Comparison of ENCODE assay signal across 34 mouse cellular contexts in the genomic region with DNA sequence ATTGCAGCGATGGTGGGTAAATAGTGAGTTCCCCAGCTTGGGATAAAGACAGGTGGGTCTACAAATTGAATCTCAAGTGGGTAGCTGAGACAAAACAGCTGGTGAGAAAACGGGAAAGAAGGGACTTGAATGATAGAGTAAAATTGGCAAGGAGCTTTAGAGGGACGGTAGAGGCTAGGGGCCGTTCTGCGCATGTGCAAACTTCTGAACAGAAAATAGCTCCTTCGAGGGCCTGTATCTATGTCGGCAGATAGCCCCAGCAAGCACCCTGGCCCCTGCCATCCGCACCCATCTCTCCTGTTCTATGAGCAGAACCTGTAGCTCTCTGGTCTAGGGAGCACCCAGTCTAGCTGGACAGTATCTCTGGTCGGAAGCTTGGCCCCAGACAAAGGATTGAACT. TPM values are rescaled to one million over a fixed set of nuclear protein-coding genes. Genes with fewer than 3 reads are reported as not detected.
A peak's percentile ranks its signal among the peaks of the same experiment; 100 is the strongest.
DNase-seq lines count a peak whose midpoint lies in the region; ATAC-seq lines count a peak whose summit lies in the region.
"Had no signal": no experiment of that assay in that cellular context is flagged by ENCODE, and none has a peak within 500 bp of the region (broad histone marks: within the 10 kb centered on the region; RNA-seq: fewer than 3 reads in every experiment).

No protein-coding gene starts in this region.

- H3K9me3 ChIP-seq in midbrain, embryonic 13.5 days = no peaks in the 10 kb centered on the region
- H3K9me3 ChIP-seq in midbrain, embryonic 11.5 days (ENCODE audit: control insufficient read depth, low read length) = no peaks in the 10 kb centered on the region
- no peaks in the 10 kb centered on the region for H3K9me3 ChIP-seq in forebrain, embryonic 11.5 days (ENCODE audit: control insufficient read depth, low read length)
- no peaks in the 10 kb centered on the region for H3K9me3 ChIP-seq in forebrain, embryonic 16.5 days (ENCODE audit: control insufficient read depth, low read length)
- H3K9me3 ChIP-seq: embryonic facial prominence, embryonic 12.5 days; heart, embryonic 10.5 days; hindbrain, embryonic 12.5 days; intestine, embryonic 15.5 days; limb, embryonic 13.5 days; liver, embryonic 12.5 days; megakaryocyte, embryonic 14.5 days had no signal

- H3K4me2 ChIP-seq in midbrain, embryonic 13.5 days (replicated peaks) = peak overlapping the region; percentile 65
- no peak overlapping the region for H3K4me2 ChIP-seq in midbrain, embryonic 11.5 days
- H3K4me2 ChIP-seq in forebrain, embryonic 11.5 days (ENCODE audit: low read depth, low read length, severe bottlenecking) = no peak overlapping the region
- no peak overlapping the region for H3K4me2 ChIP-seq in forebrain, embryonic 16.5 days (ENCODE audit: low read length)
- H3K4me2 ChIP-seq: embryonic facial prominence, embryonic 12.5 days; hindbrain, embryonic 12.5 days; intestine, embryonic 15.5 days; limb, embryonic 13.5 days; liver, embryonic 12.5 days had no signal

- H3K27ac ChIP-seq in midbrain, embryonic 13.5 days = peak overlapping the region; percentile 93; the same call in 1 of the 2 replicates
- H3K27ac ChIP-seq in midbrain, embryonic 11.5 days (ENCODE audit: low read depth, low read length) = no peak overlapping the region
- no peak overlapping the region for H3K27ac ChIP-seq in forebrain, embryonic 11.5 days (ENCODE audit: low read depth, low read length)
- H3K27ac ChIP-seq in forebrain, embryonic 16.5 days (ENCODE audit: low read length) = peak overlapping the region; percentile 3; the same call in 1 of the 2 replicates
- H3K27ac ChIP-seq: embryonic facial prominence, embryonic 12.5 days; heart, embryonic 10.5 days; hindbrain, embryonic 12.5 days; hindbrain, postnatal 0 days; intestine, embryonic 15.5 days; layer of hippocampus, adult 2 months; limb, embryonic 13.5 days; liver, embryonic 12.5 days had no signal

- peaks cover 47% of the 10 kb centered on the region for H3K4me1 ChIP-seq in midbrain, embryonic 13.5 days (replicated peaks)
- H3K4me1 ChIP-seq in midbrain, embryonic 11.5 days (ENCODE audit: control insufficient read depth, insufficient read depth, low read length) = peaks cover 18% of the 10 kb centered on the region
- H3K4me1 ChIP-seq in forebrain, embryonic 11.5 days (replicated peaks; ENCODE audit: control insufficient read depth, insufficient read depth, low read length) = peaks cover 27% of the 10 kb centered on the region
- H3K4me1 ChIP-seq in forebrain, embryonic 16.5 days (replicated peaks; ENCODE audit: control insufficient read depth, insufficient read depth, low read length) = peaks cover 42% of the 10 kb centered on the region

- ATAC-seq in midbrain, embryonic 13.5 days = no peak
- no peak for ATAC-seq in midbrain, embryonic 11.5 days (ENCODE audit: low FRiP score)
- no peak for ATAC-seq in forebrain, embryonic 11.5 days (replicated peaks; ENCODE audit: low FRiP score)
- no peak for ATAC-seq in forebrain, embryonic 16.5 days
- ATAC-seq in monocyte, adult 5-6 weeks (replicated peaks; ENCODE audit: insufficient number of reproducible peaks, low FRiP score, low TSS enrichment, poor library complexity, severe bottlenecking) = no peak
- ATAC-seq: activated CD4-positive, CD25-positive, alpha-beta regulatory T cell, adult 4 months; CD4-positive, CD25-positive, alpha-beta regulatory T cell, adult 4 months; hindbrain, postnatal 0 days; intestine, embryonic 15.5 days; liver, embryonic 12.5 days; liver, postnatal 0 days; lung, postnatal 0 days had no signal

- no peaks in the 10 kb centered on the region for H3K36me3 ChIP-seq in midbrain, embryonic 13.5 days
- no peaks in the 10 kb centered on the region for H3K36me3 ChIP-seq in midbrain, embryonic 11.5 days (ENCODE audit: control insufficient read depth, insufficient read depth, low read length)
- H3K36me3 ChIP-seq in forebrain, embryonic 11.5 days (ENCODE audit: control insufficient read depth, insufficient read depth, low read length) = no peaks in the 10 kb centered on the region
- no peaks in the 10 kb centered on the region; the same call in 1 of the 2 replicates for H3K36me3 ChIP-seq in forebrain, embryonic 16.5 days (ENCODE audit: control insufficient read depth, insufficient read depth)
- H3K36me3 ChIP-seq: embryonic facial prominence, embryonic 12.5 days; heart, embryonic 10.5 days; hindbrain, embryonic 12.5 days; intestine, embryonic 15.5 days; limb, embryonic 13.5 days; liver, embryonic 12.5 days had no signal

- no peak for DNase-seq in midbrain, embryonic 11.5 days (ENCODE audit: low spot score, missing footprints)
- DNase-seq in forebrain, embryonic 11.5 days (ENCODE audit: low spot score) = peak; percentile 47
- DNase-seq in cerebellum, adult 11 months = no peak
- DNase-seq in adipocyte (ENCODE audit: low spot score) = no peak
- DNase-seq: adrenal gland, adult 8-10 months; cerebellum, adult 8-10 months; cerebellum, postnatal 36 days; gastrocnemius, postnatal 14 days; heart, postnatal 36 days; kidney, adult 2 months; kidney, postnatal 36 days; liver, postnatal 0 days; lung, postnatal 4 days; right cerebral cortex, adult 18-20 months; spleen, adult 18-20 months; thymus, postnatal 4 days had no signal

- H3K27me3 ChIP-seq in midbrain, embryonic 13.5 days = peaks cover 55% of the 10 kb centered on the region
- peaks cover 45% of the 10 kb centered on the region for H3K27me3 ChIP-seq in midbrain, embryonic 11.5 days (ENCODE audit: control insufficient read depth, insufficient read depth, low read length)
- peaks cover 38% of the 10 kb centered on the region for H3K27me3 ChIP-seq in forebrain, embryonic 11.5 days (ENCODE audit: control insufficient read depth, insufficient read depth, low read length)
- H3K27me3 ChIP-seq in forebrain, embryonic 16.5 days (replicated peaks; ENCODE audit: control insufficient read depth, insufficient read depth, low read length) = peaks cover 13% of the 10 kb centered on the region; the same call in 1 of the 2 replicates

- H3K4me3 ChIP-seq in midbrain, embryonic 13.5 days (replicated peaks) = no peak overlapping the region
- H3K4me3 ChIP-seq in midbrain, embryonic 11.5 days (ENCODE audit: low read depth, low read length) = no peak overlapping the region
- no peak overlapping the region for H3K4me3 ChIP-seq in forebrain, embryonic 11.5 days (ENCODE audit: low read depth, low read length)
- no peak overlapping the region for H3K4me3 ChIP-seq in forebrain, embryonic 16.5 days (replicated peaks; ENCODE audit: low read length)
- H3K4me3 ChIP-seq: embryonic facial prominence, embryonic 12.5 days; heart, embryonic 10.5 days; hindbrain, embryonic 12.5 days; intestine, embryonic 15.5 days; layer of hippocampus, adult 2 months; limb, embryonic 13.5 days; liver, embryonic 12.5 days; megakaryocyte, embryonic 14.5 days had no signal

- no peak overlapping the region for H3K9ac ChIP-seq in midbrain, embryonic 13.5 days (replicated peaks)
- H3K9ac ChIP-seq in midbrain, embryonic 11.5 days (ENCODE audit: low read length) = no peak overlapping the region
- no peak overlapping the region for H3K9ac ChIP-seq in forebrain, embryonic 11.5 days (ENCODE audit: low read length)
- no peak overlapping the region for H3K9ac ChIP-seq in forebrain, embryonic 16.5 days (replicated peaks; ENCODE audit: low read depth, low read length)
- H3K9ac ChIP-seq: embryonic facial prominence, embryonic 12.5 days; hindbrain, embryonic 12.5 days; intestine, embryonic 15.5 days; limb, embryonic 13.5 days; liver, embryonic 12.5 days; liver, postnatal 0 days had no signal

- 66% methylated on average over 9 of the region's 9 CpGs for WGBS in midbrain, embryonic 13.5 days
- WGBS in midbrain, embryonic 11.5 days = 70% methylated on average over 9 of the region's 9 CpGs
- 64% methylated on average over 9 of the region's 9 CpGs for WGBS in forebrain, embryonic 11.5 days
- 60% methylated on average over 9 of the region's 9 CpGs for WGBS in forebrain, embryonic 16.5 days

RNA-seq across cellular contexts. Expression of a gene that starts 9.9 kb away (rescaled TPM):
- polyA plus RNA-seq in midbrain, embryonic 13.5 days (2015; fragmentation: Nextera tagmentation; extraction: Ambion mirVana) = 21.4 and 25.3 TPM in 2 replicates
- 13.0 and 13.9 TPM in 2 replicates for polyA plus RNA-seq in midbrain, embryonic 11.5 days (2014; fragmentation: Nextera tagmentation; extraction: Ambion mirVana)
- polyA plus RNA-seq in forebrain, embryonic 11.5 days (2014; fragmentation: Nextera tagmentation; extraction: Ambion mirVana) = 9.4 and 11.7 TPM in 2 replicates
- 16.8 and 25.5 TPM in 2 replicates for polyA plus RNA-seq in forebrain, embryonic 16.5 days (2015; fragmentation: Nextera tagmentation; extraction: Ambion mirVana)
- total RNA-seq in monocyte, adult 5-6 weeks (2017) = not detected in 3 replicates
- total RNA-seq: neutrophil, adult 5-6 weeks had no signal

RNA-seq across cellular contexts. Expression of a gene that starts 9.9 kb away (rescaled TPM):
- polyA plus RNA-seq in midbrain, embryonic 13.5 days (2015; fragmentation: Nextera tagmentation; extraction: Ambion mirVana) = 36.8 and 51.7 TPM in 2 replicates
- polyA plus RNA-seq in midbrain, embryonic 11.5 days (2014; fragmentation: Nextera tagmentation; extraction: Ambion mirVana) = 18.7 and 19.6 TPM in 2 replicates
- polyA plus RNA-seq in forebrain, embryonic 11.5 days (2014; fragmentation: Nextera tagmentation; extraction: Ambion mirVana) = 18.1 and 21.1 TPM in 2 replicates
- polyA plus RNA-seq in forebrain, embryonic 16.5 days (2015; fragmentation: Nextera tagmentation; extraction: Ambion mirVana) = 74.4 and 88.4 TPM in 2 replicates
- 0.10 to 0.11 TPM in 2 of 3 replicates, not detected in the other for total RNA-seq in monocyte, adult 5-6 weeks (2017)
- total RNA-seq: granulocyte monocyte progenitor cell, adult 5-6 weeks had no signal
- polyA plus RNA-seq: activated CD4-positive, CD25-positive, alpha-beta regulatory T cell, adult 4 months; CD4-positive, CD25-positive, alpha-beta regulatory T cell, adult 4 months; heart, embryonic 10.5 days; liver, postnatal 0 days; lung, postnatal 0 days; thymus, postnatal 0 days had no signal

RNA-seq across cellular contexts. Expression of a gene that starts 55.4 kb away (rescaled TPM):
- 4.1 and 4.8 TPM in 2 replicates for polyA plus RNA-seq in midbrain, embryonic 13.5 days (2015; fragmentation: Nextera tagmentation; extraction: Ambion mirVana)
- 8.7 and 10.1 TPM in 2 replicates for polyA plus RNA-seq in midbrain, embryonic 11.5 days (2014; fragmentation: Nextera tagmentation; extraction: Ambion mirVana)
- polyA plus RNA-seq in forebrain, embryonic 11.5 days (2014; fragmentation: Nextera tagmentation; extraction: Ambion mirVana) = 13.6 and 13.7 TPM in 2 replicates
- 7.4 and 8.1 TPM in 2 replicates for polyA plus RNA-seq in forebrain, embryonic 16.5 days (2015; fragmentation: Nextera tagmentation; extraction: Ambion mirVana)
- 6.6 to 23.5 TPM (median 15.6 TPM) in 3 replicates for total RNA-seq in monocyte, adult 5-6 weeks (2017)

RNA-seq across cellular contexts. Expression of a gene that starts 58.7 kb away (rescaled TPM):
- polyA plus RNA-seq in midbrain, embryonic 13.5 days (2015; fragmentation: Nextera tagmentation; extraction: Ambion mirVana) = 94.8 and 97.2 TPM in 2 replicates
- polyA plus RNA-seq in midbrain, embryonic 11.5 days (2014; fragmentation: Nextera tagmentation; extraction: Ambion mirVana) = 27.6 and 29.7 TPM in 2 replicates
- 37.6 and 39.4 TPM in 2 replicates for polyA plus RNA-seq in forebrain, embryonic 11.5 days (2014; fragmentation: Nextera tagmentation; extraction: Ambion mirVana)
- polyA plus RNA-seq in forebrain, embryonic 16.5 days (2015; fragmentation: Nextera tagmentation; extraction: Ambion mirVana) = 104 and 120 TPM in 2 replicates
- total RNA-seq in monocyte, adult 5-6 weeks (2017) = 11.3 to 14.2 TPM (median 13.0 TPM) in 3 replicates

Comparison
In these comparisons a context has a peak if more than half of its experiments do, and no peak if none do; other contexts are left out.
1. H3K27ac ChIP-seq: peak in midbrain, embryonic 13.5 days (single experiment) and forebrain, embryonic 16.5 days (single experiment); none in midbrain, embryonic 11.5 days (single experiment) and forebrain, embryonic 11.5 days (single experiment).